Comparison of ENCODE assay signal across 1 mouse cellular context in genomic region chr17:87446767-87447611, GRCm38 (mm10).
TF ChIP-seq lines count a peak whose summit lies in the region.

TSS of gene Calm2 (minus strand) at chr17:87446935.

TF ChIP-seq in MEL, 35 proteins besides CTCF, POLR2A, EP300 and RAD21 (continued from another document):
- TF ChIP-seq MYC (IDR thresholded peaks at IDR 0.05; ENCODE audit: low read depth, low read length) (no peak; the same call in 1 of the 2 replicates), MEF2A (IDR thresholded peaks at IDR 0.05; ENCODE audit: extremely low read depth, insufficient replicate concordance, low read depth, low read length, poor library complexity, severe bottlenecking) (no peak), POLR2AphosphoS5 (IDR thresholded peaks at IDR 0.05; ENCODE audit: borderline replicate concordance, low read depth, low read length) (peak; percentile 96)
